Mouse (Mus musculus) CD4-positive helper T cell, adult 2 months (primary cell): ENCODE measurements around the gene Tmed10.

ENCODE experiments used
- DNase-seq: peaks from one replicate; pipeline ENCODE4 v3.0.0-alpha.2; 2012; ENCODE audit warnings: low read depth, missing footprints, low spot score

The Tmed10 gene

GRCm38 (mm10) chr12:85378271-85378670 lies 3.6 kb upstream of the Tmed10 start:
- DNase-seq: peak; percentile 27

GRCm38 (mm10) chr12:85373591-85374560 lies 771 bp downstream of the Tmed10 start:
- DNase-seq: peak; percentile 86

- peak; percentile 18 for DNase-seq
Observed at GRCm38 (mm10) chr12:85372068-85372665, 2.5 kb downstream of the Tmed10 start.

- no peak for DNase-seq
Observed at GRCm38 (mm10) chr12:85368441-85369063, 6.1 kb downstream of the Tmed10 start.

GRCm38 (mm10) chr12:85366271-85366670 lies 8.4 kb downstream of the Tmed10 start:
- no peak for DNase-seq

GRCm38 (mm10) chr12:85362510-85362909 lies 12.1 kb downstream of the Tmed10 start:
- DNase-seq: no peak

GRCm38 (mm10) chr12:85361580-85361979 lies 13.1 kb downstream of the Tmed10 start:
- DNase-seq: no peak

GRCm38 (mm10) chr12:85361165-85361564 lies 13.5 kb downstream of the Tmed10 start:
- no peak for DNase-seq

- DNase-seq: no peak
Observed at GRCm38 (mm10) chr12:85354061-85354460, 20.6 kb downstream of the Tmed10 start.

GRCm38 (mm10) chr12:85350407-85351232 lies 24.0 kb downstream of the Tmed10 start:
- no peak for DNase-seq

- no peak for DNase-seq
Observed at GRCm38 (mm10) chr12:85348338-85348737, 26.3 kb downstream of the Tmed10 start.

GRCm38 (mm10) chr12:85347196-85347595 lies 27.5 kb downstream of the Tmed10 start:
- no peak for DNase-seq

- peak; percentile 75 for DNase-seq
Observed at GRCm38 (mm10) chr12:85346374-85346773, 28.3 kb downstream of the Tmed10 start.

- no peak for DNase-seq
Observed at GRCm38 (mm10) chr12:85345559-85345958, 29.1 kb downstream of the Tmed10 start.

- DNase-seq: no peak
Observed at GRCm38 (mm10) chr12:85344252-85344651, 30.4 kb downstream of the Tmed10 start.

GRCm38 (mm10) chr12:85342310-85342709 lies 32.3 kb downstream of the Tmed10 start:
- no peak for DNase-seq

- peak; percentile 84 for DNase-seq
Observed at GRCm38 (mm10) chr12:85341131-85341530, 33.5 kb downstream of the Tmed10 start.

GRCm38 (mm10) chr12:85339947-85340346 lies 34.7 kb downstream of the Tmed10 start:
- peak; percentile 53 for DNase-seq

- peak; percentile 95 for DNase-seq
Observed at GRCm38 (mm10) chr12:85339243-85339729, 35.4 kb downstream of the Tmed10 start, which contains the start of gene Nek9. Nek9 (minus strand) TSS chr12:85339362.

GRCm38 (mm10) chr12:85338815-85339214 lies 35.8 kb downstream of the Tmed10 start:
- DNase-seq: no peak
